Mouse (Mus musculus): ENCODE results near the gene Gm8300.

DNA sequence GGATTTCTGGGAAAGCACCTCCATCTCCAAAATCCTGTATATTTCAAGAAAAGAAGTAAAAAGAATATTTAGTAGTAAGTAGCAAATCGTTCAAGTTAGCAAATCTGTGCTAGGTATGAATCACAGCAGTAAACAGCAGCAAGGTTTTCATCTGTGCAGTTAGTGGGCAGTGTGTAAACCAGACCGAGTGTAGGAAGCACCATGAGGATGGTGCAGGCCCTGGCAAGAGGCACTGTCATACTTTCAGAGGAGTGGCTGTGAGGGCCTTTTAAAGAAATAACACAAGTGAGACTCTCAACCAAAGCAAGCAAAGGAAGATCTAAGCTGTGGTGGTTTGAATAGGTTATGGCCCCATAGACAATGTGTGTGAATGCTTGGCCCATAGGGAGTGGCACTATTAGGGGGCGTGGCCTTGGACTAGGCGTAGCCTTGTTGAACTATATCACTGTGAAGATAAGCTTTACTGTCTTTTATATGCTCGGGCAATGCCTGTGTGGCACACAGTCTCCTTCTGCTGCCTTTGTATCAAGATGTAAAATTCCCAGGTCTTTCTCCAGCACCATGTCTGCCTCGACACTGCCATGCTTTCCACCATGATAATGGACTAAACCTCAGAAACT lies 49.3 kb upstream of the Gm8300 start:
- TF ChIP-seq POLR2A (IDR thresholded peaks at IDR 0.05; ENCODE audit: control insufficient read depth, low read depth, low read length) (no peak), CTCF (IDR thresholded peaks at IDR 0.05; ENCODE audit: control insufficient read depth, insufficient read depth, insufficient replicate concordance, low read depth, low read length) (no peak)

Measured in testis, adult 2 months (tissue).